Mouse (Mus musculus): ENCODE results near the gene Zfp787. TPM values are rescaled to one million over a fixed set of nuclear protein-coding genes. Genes with fewer than 3 reads are reported as not detected.
"Not testable (repeated sequence)": the region's sequence is repeated elsewhere in the genome, so short reads cannot be mapped to it uniquely, and the experiment has no call there.

Zfp787 gene
- total RNA-seq, 2 experiments from 2014 or later, result 32.0 to 32.6 TPM

DNA sequence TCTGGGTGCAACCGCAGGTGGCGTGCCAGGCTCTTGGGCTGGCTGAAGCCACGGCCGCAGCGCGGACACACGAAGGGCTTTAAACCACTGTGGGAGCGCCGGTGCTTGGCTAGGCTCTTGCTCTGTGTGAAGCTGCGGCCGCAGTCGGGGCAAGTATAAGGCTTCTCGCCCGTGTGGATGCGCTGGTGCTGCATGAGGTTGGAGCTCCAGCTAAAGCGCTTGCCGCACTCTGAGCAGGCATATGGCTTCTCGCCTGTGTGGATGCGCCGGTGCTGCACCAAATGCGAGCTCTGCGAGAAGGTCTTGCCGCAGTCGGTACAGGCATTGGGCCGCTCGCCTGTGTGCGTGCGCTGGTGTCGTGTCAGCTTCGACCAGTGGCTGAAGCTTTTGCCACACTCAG is 23.2 kb downstream of the Zfp787 start:
- DNase-seq, result no peak
- intact Hi-C loops (cut with DNase I; ENCODE audit: low total_unique reads), result no loop called here

DNA sequence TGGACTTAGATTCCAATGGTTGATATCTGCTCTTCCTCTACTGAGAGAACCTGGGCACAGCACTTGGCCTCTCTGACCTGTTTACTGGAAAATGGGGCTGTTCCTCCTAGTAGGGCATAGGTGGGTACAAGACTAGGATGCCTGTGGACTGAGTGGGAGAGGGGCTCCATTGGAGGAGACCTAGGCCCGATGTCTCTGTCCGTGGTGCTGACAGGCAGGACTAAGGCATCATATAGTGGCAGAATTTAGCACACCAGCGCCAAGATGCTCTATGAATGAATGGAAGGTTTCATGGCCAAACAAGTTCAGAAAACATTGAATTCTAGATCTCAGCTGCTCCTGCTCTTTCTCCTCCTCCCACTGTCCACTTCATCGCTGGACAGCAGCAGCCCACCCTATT is 25.5 kb downstream of the Zfp787 start:
- intact Hi-C loops (cut with DNase I; ENCODE audit: low total_unique reads), result no loop called here
- DNase-seq, result no peak

DNA sequence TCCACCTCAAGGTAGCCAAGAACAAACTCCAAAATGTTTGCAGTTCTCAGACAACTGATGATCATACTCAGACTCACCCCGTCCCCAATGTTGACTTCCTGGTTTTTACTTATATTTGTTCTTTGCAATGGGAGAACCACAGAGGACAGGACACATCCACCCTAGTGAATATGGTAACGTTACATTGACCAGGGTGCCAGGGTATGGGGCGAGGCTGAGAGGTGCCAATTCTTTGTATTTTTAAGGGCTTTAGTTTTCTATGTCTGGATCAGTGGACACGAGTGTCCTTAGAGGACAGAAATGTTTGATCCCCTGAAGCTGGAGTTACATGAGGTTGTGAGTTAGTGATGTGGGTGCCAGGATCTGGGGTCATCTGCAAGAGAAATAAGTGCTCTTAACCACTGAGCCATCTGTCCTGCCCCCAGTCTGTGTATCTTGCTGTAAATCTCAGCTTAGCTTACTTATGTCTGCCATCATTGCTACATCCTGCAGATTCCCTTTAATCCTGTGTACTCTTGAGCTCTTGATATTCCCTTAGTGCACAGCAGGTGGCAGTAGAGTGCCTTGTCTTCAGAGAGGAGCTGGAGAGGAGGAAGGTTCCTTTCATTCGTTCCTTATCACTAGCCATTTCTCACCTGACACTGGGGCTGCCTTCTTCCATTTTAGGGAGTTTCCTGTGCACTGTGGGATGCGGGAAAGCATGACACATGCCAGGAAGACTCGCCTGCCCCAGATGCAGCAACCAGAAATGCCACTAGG is 28.9 kb downstream of the Zfp787 start:
- peak; percentile 66 for DNase-seq
- intact Hi-C loops (cut with DNase I; ENCODE audit: low total_unique reads), result loop anchor here (2.0 kb wide), 1 partner anchor 66 kb away; no protein-coding TSS in a partner anchor

DNA sequence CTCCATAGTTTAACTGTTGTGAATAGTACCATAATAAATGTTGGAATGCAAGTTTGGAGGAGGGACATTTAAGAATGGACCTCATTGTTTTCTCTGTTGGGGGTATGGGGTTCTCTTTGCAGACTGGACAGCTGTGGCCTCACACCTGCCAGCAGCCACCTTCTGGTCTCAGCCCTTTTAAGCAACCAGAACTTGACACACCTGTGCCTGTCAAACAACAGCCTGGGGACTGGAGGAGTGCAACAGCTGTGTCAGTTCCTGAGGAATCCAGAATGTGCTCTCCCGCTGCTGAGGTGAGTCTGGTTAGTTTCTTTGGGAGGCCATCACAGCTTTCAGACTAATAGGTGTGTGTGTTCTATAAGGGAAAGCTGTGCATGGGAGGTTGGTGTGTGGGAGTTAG is 34.7 kb downstream of the Zfp787 start:
- intact Hi-C loops (cut with DNase I; ENCODE audit: low total_unique reads), result not testable (repeated sequence)

DNA sequence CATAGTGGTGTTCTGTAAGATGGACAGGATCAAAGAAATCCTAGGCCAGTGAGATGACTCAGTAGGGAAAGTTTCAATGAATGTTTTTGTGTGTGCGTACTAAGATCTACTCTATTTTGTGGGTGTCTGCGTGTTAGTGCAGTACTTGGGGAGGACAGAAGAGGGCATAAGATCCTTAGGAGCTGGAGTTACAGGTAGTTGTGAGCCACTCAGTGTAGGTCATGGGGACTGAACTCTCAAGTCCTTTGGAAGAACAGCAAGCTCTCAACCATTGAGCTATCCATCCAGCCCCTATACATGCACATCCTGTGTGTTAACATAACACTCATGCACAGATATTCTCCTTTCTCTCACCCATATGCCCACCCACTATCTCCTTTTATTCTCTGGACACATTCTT is 35.7 kb downstream of the Zfp787 start:
- intact Hi-C loops (cut with DNase I; ENCODE audit: low total_unique reads); DNase-seq: not testable (repeated sequence)

More for the DNA sequence above, 34.7 kb downstream of the Zfp787 start:
- DNase-seq, result not testable (repeated sequence)

DNA sequence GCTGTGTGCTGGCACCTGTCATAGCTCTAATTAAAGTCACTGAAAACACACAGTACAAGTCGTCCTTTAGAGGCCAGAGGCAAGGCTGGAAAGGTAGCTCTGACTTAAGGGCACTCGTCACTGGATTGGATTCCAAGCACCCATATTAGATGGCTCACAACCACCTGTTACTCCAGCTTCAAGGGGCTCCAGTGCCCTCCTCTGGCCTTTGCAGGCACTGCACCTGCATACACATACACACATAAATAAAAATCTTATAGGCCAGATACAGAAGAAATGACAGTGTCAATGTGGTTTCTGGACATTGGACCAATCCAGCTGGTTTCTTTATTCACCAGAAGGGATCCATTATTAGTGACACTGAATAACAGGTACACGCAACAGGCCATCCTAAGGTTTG is 36.3 kb downstream of the Zfp787 start:
- DNase-seq, result no peak

More for the DNA sequence above, 36.3 kb downstream of the Zfp787 start:
- intact Hi-C loops (cut with DNase I; ENCODE audit: low total_unique reads), result no loop called here

Other genes with a start within 250 kb of the Zfp787 start
- not detected for gene Vmn1r65, start 145.0 kb downstream of the Zfp787 start, total RNA-seq (2021)
- gene Nlrp4c, start 110.8 kb downstream of the Zfp787 start, total RNA-seq (2021), result not detected
- gene Zfp444, start 16.2 kb upstream of the Zfp787 start, total RNA-seq (2021), result 1 to 10 TPM; 6.0 to 6.1 TPM
- not detected for gene Galp, start 41.1 kb upstream of the Zfp787 start, total RNA-seq (2021)
- not detected for gene Zscan5b, start 66.3 kb upstream of the Zfp787 start, total RNA-seq (2021)
- not detected for gene Epp13, start 96.7 kb upstream of the Zfp787 start, total RNA-seq (2021)
- 1 to 10 TPM; 1.9 to 2.4 TPM for gene Zfp667, start 130.6 kb upstream of the Zfp787 start, total RNA-seq (2021)
- under 1 TPM; 0.39 to 0.51 TPM for gene Zfp583, start 175.3 kb upstream of the Zfp787 start, total RNA-seq (2021)
- gene Gm3854, start 187.8 kb upstream of the Zfp787 start, total RNA-seq (2021), result under 1 TPM; 0.06 to 0.11 TPM
- 1 to 10 TPM in 1 of 2 experiments, under 1 TPM in 1; 0.82 to 1.7 TPM for gene Zfp78, start 207.3 kb upstream of the Zfp787 start, total RNA-seq (2021)
- gene Zfp28, start 227.3 kb upstream of the Zfp787 start, total RNA-seq (2021), result 1 to 10 TPM; 1.9 to 2.2 TPM
- gene Smim17, start 242.7 kb upstream of the Zfp787 start, total RNA-seq (2021), result under 1 TPM in 1 of 2 experiments, not detected in 1; 0.33 TPM